ENCODE assay signal across 9 mouse cellular contexts in the genomic region with DNA sequence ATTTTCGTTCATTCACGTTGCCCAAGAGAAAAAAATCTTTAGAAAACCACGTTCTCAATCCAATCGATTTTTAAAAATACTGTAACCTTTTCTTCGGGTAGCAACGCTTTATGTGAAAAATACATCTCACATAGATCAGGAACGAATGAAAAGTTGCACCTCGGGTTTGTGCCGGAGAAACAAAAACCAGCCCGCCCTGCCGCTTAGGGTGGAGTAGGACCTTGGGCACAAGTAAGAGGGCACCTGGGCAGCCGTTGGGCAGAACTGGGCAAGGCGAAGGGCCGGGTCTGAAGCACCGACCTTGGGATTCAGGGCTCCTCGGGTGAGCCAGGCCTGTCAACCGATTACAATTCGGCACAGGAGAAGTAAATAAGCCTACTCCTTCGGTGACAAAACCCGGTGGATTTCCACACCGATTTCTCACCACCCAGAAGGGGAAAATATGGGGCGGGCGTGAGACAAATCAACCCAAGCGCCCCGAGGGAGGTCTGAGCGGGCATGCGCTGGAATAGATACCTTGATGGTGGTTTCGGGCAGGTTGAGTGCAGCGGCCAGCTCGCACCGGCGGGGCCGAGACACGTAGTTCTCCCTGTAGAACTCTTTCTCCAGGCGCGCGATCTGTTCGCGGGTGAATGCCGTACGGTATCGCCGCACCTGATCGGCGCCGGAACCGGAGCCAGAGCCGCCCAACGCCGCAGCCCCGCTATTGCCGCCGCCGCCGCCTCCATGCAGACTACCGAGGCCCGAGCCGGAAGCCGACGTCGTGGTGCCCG. TPM values are rescaled to one million over a fixed set of nuclear protein-coding genes. Genes with fewer than 3 reads are reported as not detected.
DNase-seq lines count a peak whose midpoint lies in the region; ATAC-seq lines count a peak whose summit lies in the region.
"Had no signal": no experiment of that assay in that cellular context is flagged by ENCODE, and none has a peak within 500 bp of the region (broad histone marks: within the 10 kb centered on the region; RNA-seq: fewer than 3 reads in every experiment).

No protein-coding gene starts in this region.

- 2% methylated on average over 62 of the region's 62 CpGs for WGBS in limb, embryonic 12.5 days
- WGBS in stomach, embryonic 14.5 days, result 3% methylated on average over 62 of the region's 62 CpGs

- H3K4me1 ChIP-seq in limb, embryonic 12.5 days (replicated peaks), result peaks cover 30% of the 10 kb centered on the region
- H3K4me1 ChIP-seq in stomach, embryonic 14.5 days (ENCODE audit: control insufficient read depth, insufficient read depth, low read length), result peaks cover 3% of the 10 kb centered on the region; the same call in 1 of the 2 replicates

- H3K27me3 ChIP-seq in limb, embryonic 12.5 days, result peaks cover 70% of the 10 kb centered on the region
- H3K27me3 ChIP-seq in stomach, embryonic 14.5 days (ENCODE audit: control insufficient read depth, insufficient read depth, low read length), result peaks cover 61% of the 10 kb centered on the region

- H3K9me3 ChIP-seq in limb, embryonic 12.5 days, result no peaks in the 10 kb centered on the region
- no peaks in the 10 kb centered on the region for H3K9me3 ChIP-seq in stomach, embryonic 14.5 days (ENCODE audit: control insufficient read depth, low read depth, low read length)

- no peak for ATAC-seq in limb, embryonic 12.5 days (ENCODE audit: insufficient number of reproducible peaks, insufficient read depth, low FRiP score, low TSS enrichment, low read depth)
- ATAC-seq in stomach, embryonic 14.5 days (ENCODE audit: insufficient number of reproducible peaks, insufficient read depth, low FRiP score, low read depth), result no peak

- H3K36me3 ChIP-seq in limb, embryonic 12.5 days, result 0 out of 2 replicates have a peak, but pooled peaks cover 8% of the 10 kb centered on the region
- no peaks in the 10 kb centered on the region for H3K36me3 ChIP-seq in stomach, embryonic 14.5 days (ENCODE audit: control insufficient read depth, insufficient read depth, low read length)

- intact Hi-C loops in left cerebral cortex, postnatal 14 days (cut with DNase I), result loop anchor here (5.0 kb wide), 1 partner anchor 40 kb away; a partner anchor contains a TSS

- H3K9ac ChIP-seq in limb, embryonic 12.5 days (replicated peaks), result peak overlapping the region; percentile 93
- H3K9ac ChIP-seq in stomach, embryonic 14.5 days (replicated peaks; ENCODE audit: low read depth, low read length), result no peak overlapping the region

- H3K4me3 ChIP-seq in limb, embryonic 12.5 days (replicated peaks), result peak overlapping the region; percentile 57
- H3K4me3 ChIP-seq in stomach, embryonic 14.5 days (ENCODE audit: low read depth, low read length), result 0 out of 2 replicates have a peak overlapping the region, but pooled peaks have one; percentile 8

- H3K4me2 ChIP-seq in limb, embryonic 12.5 days, result peak overlapping the region; percentile 70
- H3K4me2 ChIP-seq in stomach, embryonic 14.5 days (replicated peaks; ENCODE audit: low read depth, low read length), result no peak overlapping the region

- H3K27ac ChIP-seq in limb, embryonic 12.5 days, result peak overlapping the region; percentile 90
- H3K27ac ChIP-seq in stomach, embryonic 14.5 days (ENCODE audit: low read length), result no peak overlapping the region

- DNase-seq in cerebellum, postnatal 10 days, result peak; percentile 41 to 59
- no peak for DNase-seq in cerebellum, postnatal 4 days (ENCODE audit: low spot score in 2 of 2)
- peak; percentile 7 for DNase-seq in urinary bladder, postnatal 14 days (ENCODE audit: low spot score)
- no peak for DNase-seq in urinary bladder, postnatal 10 days (ENCODE audit: low spot score)
- DNase-seq in frontal cortex, postnatal 25 days (ENCODE audit: low spot score in 2 of 2), result no peak
- DNase-seq in left cerebral cortex, postnatal 14 days (ENCODE audit: low spot score in 2 of 2), result no peak

RNA-seq across cellular contexts. Expression of a gene that starts 1.9 kb away (rescaled TPM):
- 6.8 and 8.3 TPM in 2 replicates for polyA plus RNA-seq in limb, embryonic 12.5 days (2016; fragmentation: Nextera tagmentation; extraction: Ambion mirVana)
- polyA plus RNA-seq in stomach, embryonic 14.5 days (2014; fragmentation: Nextera tagmentation; extraction: Ambion mirVana), result not detected in 2 replicates
- total RNA-seq in left cerebral cortex, postnatal 14 days (2021), result not detected

RNA-seq across cellular contexts. Expression of a gene that starts 10.7 kb away (rescaled TPM):
- 81.8 and 88.0 TPM in 2 replicates for polyA plus RNA-seq in limb, embryonic 12.5 days (2016; fragmentation: Nextera tagmentation; extraction: Ambion mirVana)
- polyA plus RNA-seq in stomach, embryonic 14.5 days (2014; fragmentation: Nextera tagmentation; extraction: Ambion mirVana), result not detected in 2 replicates
- not detected for total RNA-seq in left cerebral cortex, postnatal 14 days (2021)

RNA-seq across cellular contexts. Expression of a gene that starts 17.4 kb away (rescaled TPM):
- polyA plus RNA-seq in limb, embryonic 12.5 days (2016; fragmentation: Nextera tagmentation; extraction: Ambion mirVana), result 113 and 130 TPM in 2 replicates
- polyA plus RNA-seq in stomach, embryonic 14.5 days (2014; fragmentation: Nextera tagmentation; extraction: Ambion mirVana), result not detected in 2 replicates
- total RNA-seq in left cerebral cortex, postnatal 14 days (2021), result not detected
- polyA plus RNA-seq: cerebellum, adult 2 months had no signal

RNA-seq across cellular contexts. Expression of a gene that starts 21.9 kb away (rescaled TPM):
- polyA plus RNA-seq in limb, embryonic 12.5 days (2016; fragmentation: Nextera tagmentation; extraction: Ambion mirVana), result 55.4 and 62.0 TPM in 2 replicates
- not detected in 2 replicates for polyA plus RNA-seq in stomach, embryonic 14.5 days (2014; fragmentation: Nextera tagmentation; extraction: Ambion mirVana)
- total RNA-seq in left cerebral cortex, postnatal 14 days (2021), result not detected
- polyA plus RNA-seq: cerebellum, adult 2 months had no signal

RNA-seq across cellular contexts. Expression of a gene that starts 34.3 kb away (rescaled TPM):
- 39.5 and 42.0 TPM in 2 replicates for polyA plus RNA-seq in limb, embryonic 12.5 days (2016; fragmentation: Nextera tagmentation; extraction: Ambion mirVana)
- polyA plus RNA-seq in stomach, embryonic 14.5 days (2014; fragmentation: Nextera tagmentation; extraction: Ambion mirVana), result 0.14 TPM in 1 of 2 replicates, not detected in the other
- not detected for total RNA-seq in left cerebral cortex, postnatal 14 days (2021)
- polyA plus RNA-seq: cerebellum, adult 2 months had no signal

Comparison
In these comparisons a context has a peak if more than half of its experiments do, and no peak if none do; other contexts are left out.
1. DNase-seq: peak in cerebellum, postnatal 10 days (2 of 2) and urinary bladder, postnatal 14 days (single experiment); none in cerebellum, postnatal 4 days (0 of 2), urinary bladder, postnatal 10 days (single experiment), frontal cortex, postnatal 25 days (0 of 2) and left cerebral cortex, postnatal 14 days (0 of 2).
2. RNA of a gene that starts 10.7 kb away (polyA plus RNA-seq): 81.8 to 88.0 TPM in limb, embryonic 12.5 days; not detected in stomach, embryonic 14.5 days; every median in the first group is over 10 times any median in the second.
3. RNA of a gene that starts 17.4 kb away (polyA plus RNA-seq): 113 to 130 TPM in limb, embryonic 12.5 days; not detected in stomach, embryonic 14.5 days; every median in the first group is over 100 times any median in the second.